Mouse (Mus musculus): ENCODE measurements at regions not wholly inside any gene's neighbourhood (a gene's known extent, or its start where the extent isn't known, plus 50 kb on each side); places are given as distances from the start of the nearest gene placed in this dataset.

GRCm38 (mm10) chr15:42068207-42068831 is 1934.2 kb downstream of the 9330182O14Rik start:
- TF ChIP-seq CTCF (IDR thresholded peaks at IDR 0.05; ENCODE audit: extremely low read depth, insufficient read depth, insufficient read length, insufficient replicate concordance) (no peak), POLR2A (IDR thresholded peaks at IDR 0.05; ENCODE audit: low read depth, low read length) (no peak)
